Mouse (Mus musculus): ENCODE data around the gene Zfp354a. TPM values are rescaled to one million over a fixed set of nuclear protein-coding genes. Genes with fewer than 3 reads are reported as not detected.

Gene Zfp354a
- total RNA-seq, 2 experiments from 2014 or later, result 8.2 to 8.5 TPM

Other genes starting within 250 kb of the Zfp354a start
- gene Zfp354c, start 231.5 kb upstream of the Zfp354a start, total RNA-seq (2021), result 10 to 100 TPM; 51.4 to 52.3 TPM
- 1 to 10 TPM; 3.3 to 5.0 TPM for gene Zfp879, start 217.7 kb upstream of the Zfp354a start, total RNA-seq (2021)
- not detected for gene Grm6, start 208.6 kb upstream of the Zfp354a start, total RNA-seq (2021)
- 1 to 10 TPM; 6.7 to 7.0 TPM for gene Zfp454, start 171.6 kb upstream of the Zfp354a start, total RNA-seq (2021)
- 10 to 100 TPM; 17.6 to 19.5 TPM for gene Zfp2, start 143.1 kb upstream of the Zfp354a start, total RNA-seq (2021)
- gene Zfp354b, start 127.6 kb upstream of the Zfp354a start, total RNA-seq (2021), result 1 to 10 TPM; 6.5 to 7.4 TPM
- not detected for gene 4933414I15Rik, start 115.5 kb upstream of the Zfp354a start, total RNA-seq (2021)
- gene Prop1, start 105.5 kb upstream of the Zfp354a start, total RNA-seq (2021), result not detected
- gene Olfr1378, start 92.7 kb upstream of the Zfp354a start, total RNA-seq (2021), result not detected
- not detected for gene Olfr1377, start 77.3 kb upstream of the Zfp354a start, total RNA-seq (2021)
- not detected for gene Olfr51, start 55.7 kb upstream of the Zfp354a start, total RNA-seq (2021)
- gene Olfr54, start 45.0 kb upstream of the Zfp354a start, total RNA-seq (2021), result not detected
- gene Olfr1375, start 11.1 kb upstream of the Zfp354a start, total RNA-seq (2021), result not detected
- gene Gm12569, start 161.2 kb downstream of the Zfp354a start, total RNA-seq (2021), result not detected
- gene Clk4, start 202.5 kb downstream of the Zfp354a start, total RNA-seq (2021), result 100 to 1,000 TPM; 130 to 140 TPM
- not detected for gene BC049762, start 203.8 kb downstream of the Zfp354a start, total RNA-seq (2021)
- 1 to 10 TPM; 4.2 to 4.9 TPM for gene Col23a1, start 230.7 kb downstream of the Zfp354a start, total RNA-seq (2021)